Mouse (Mus musculus) limb, embryonic 11.5 days (tissue): Measurements from ENCODE around the gene Trak2. TPM values are rescaled to one million over a fixed set of nuclear protein-coding genes. Genes with fewer than 3 reads are reported as not detected.
A peak's percentile ranks its signal among the peaks of the same experiment; 100 is the strongest.
"Not testable (repeated sequence)": the region's sequence is repeated elsewhere in the genome, so short reads cannot be mapped to it uniquely, and the experiment has no call there.

Experiments used
- ATAC-seq: fragments of 200-750 bp; cut with Nextera tagmentation; 2 replicates; pipeline ENCODE4 v1.8.0; 2017; ENCODE audit warnings: low read depth; ENCODE audit not compliant: insufficient number of reproducible peaks, low FRiP score, low TSS enrichment
- DNase-seq: peaks from one replicate; pipeline ENCODE4 v3.0.0-alpha.2; 2015; ENCODE audit warnings: low spot score
- H3K27ac ChIP-seq: fragments of 300-500 bp; sonication (generic); replicated peaks from 2 replicates; pipeline ENCODE4 v1.5.1; 2014; ENCODE audit warnings: low read depth, mild to moderate bottlenecking, low read length
- H3K27me3 ChIP-seq: fragments of 300-500 bp; sonication (generic); 2 replicates; pipeline ENCODE4 v1.6.1; 2014; ENCODE audit warnings: mild to moderate bottlenecking, low read length, mixed read lengths; ENCODE audit not compliant: control insufficient read depth, insufficient read depth
- H3K36me3 ChIP-seq: fragments of 300-500 bp; sonication (generic); 2 replicates; pipeline ENCODE4 v1.6.1; 2014; ENCODE audit warnings: mild to moderate bottlenecking, low read length, moderate library complexity, mixed read lengths; ENCODE audit not compliant: control insufficient read depth, insufficient read depth
- H3K4me1 ChIP-seq: fragments of 300-500 bp; sonication (generic); 2 replicates; pipeline ENCODE4 v1.6.1; 2014; ENCODE audit warnings: low read length, mixed read lengths; ENCODE audit not compliant: control insufficient read depth, insufficient read depth
- H3K4me2 ChIP-seq: fragments of 300-500 bp; sonication (generic); 2 replicates; pipeline ENCODE4 v1.6.1; 2014; ENCODE audit warnings: low read depth, mild to moderate bottlenecking, moderate library complexity; ENCODE audit not compliant: severe bottlenecking
- H3K4me3 ChIP-seq: fragments of 300-500 bp; sonication (generic); 2 replicates; pipeline ENCODE4 v1.5.1; 2014; ENCODE audit warnings: low read depth, low read length
- H3K9ac ChIP-seq: fragments of 300-500 bp; sonication (generic); 2 replicates; pipeline ENCODE4 v1.6.1; 2014; ENCODE audit warnings: mild to moderate bottlenecking, low read length
- H3K9me3 ChIP-seq: fragments of 300-500 bp; sonication (generic); 2 replicates; pipeline ENCODE4 v1.6.1; 2016; ENCODE audit warnings: low read length; ENCODE audit not compliant: control insufficient read depth
- WGBS: fragments of 180-500 bp; shearing (Covaris S2); extraction: QIAGEN DNeasy Blood & Tissue Kit; methylation state at CpG from one replicate; pipeline ENCODE4 v1.1.7; 2014; 5-methylcytosine and 5-hydroxymethylcytosine counted together
- polyA plus RNA-seq: library from polyadenylated mRNA; unstranded; fragments of >200 nt; fragmentation: Nextera tagmentation; extraction: Ambion mirVana; gene quantifications from 2 replicates; pipeline ENCODE4 v1.2.1, GENCODE M21; 2014

Trak2 gene
- polyA plus RNA-seq, 1 experiment from 2014 or later, result 8.3 TPM

- not testable (repeated sequence) for H3K4me1 ChIP-seq, ATAC-seq
Observed at GRCm38 (mm10) chr1:58958789-58959526, 14.3 kb downstream of the Trak2 start.

GRCm38 (mm10) chr1:58957931-58958330 lies 15.3 kb downstream of the Trak2 start:
- H3K4me1 ChIP-seq, result peaks cover 7% of the 10 kb centered on the region; the same call in 1 of the 2 replicates
- H3K27me3 ChIP-seq, result no peaks in the 10 kb centered on the region
- 46% methylated on average over 2 of the region's 2 CpGs for whole genome bisulfite sequencing
- no peaks in the 10 kb centered on the region for H3K9me3 ChIP-seq
- ATAC-seq, result no peak
- H3K36me3 ChIP-seq, result no peaks in the 10 kb centered on the region
- H3K9ac ChIP-seq, result no peak overlapping the region
- no peak overlapping the region for H3K4me3 ChIP-seq
- H3K27ac ChIP-seq, result no peak overlapping the region
- DNase-seq, result no peak
- H3K4me2 ChIP-seq, result no peak overlapping the region

More at GRCm38 (mm10) chr1:58958789-58959526, 14.3 kb downstream of the Trak2 start:
- H3K9me3 ChIP-seq, H3K4me2 ChIP-seq, H3K9ac ChIP-seq, H3K4me3 ChIP-seq, H3K27me3 ChIP-seq, H3K27ac ChIP-seq, DNase-seq, H3K36me3 ChIP-seq: not testable (repeated sequence)
- 89% methylated on average over 16 of the region's 16 CpGs for whole genome bisulfite sequencing

- H3K4me1 ChIP-seq, result peaks cover 8% of the 10 kb centered on the region; the same call in 1 of the 2 replicates
- H3K9me3 ChIP-seq, result no peaks in the 10 kb centered on the region
- DNase-seq, result no peak
- 79% methylated on average over 9 of the region's 9 CpGs for WGBS
- no peaks in the 10 kb centered on the region for H3K27me3 ChIP-seq
- no peaks in the 10 kb centered on the region for H3K36me3 ChIP-seq
- H3K4me2 ChIP-seq, result no peak overlapping the region
- ATAC-seq, result no peak
- H3K27ac ChIP-seq, result no peak overlapping the region
- H3K4me3 ChIP-seq, result no peak overlapping the region
- H3K9ac ChIP-seq, result no peak overlapping the region
Observed at GRCm38 (mm10) chr1:58956229-58956628, 17.0 kb downstream of the Trak2 start.

GRCm38 (mm10) chr1:58955716-58956115 lies 17.5 kb downstream of the Trak2 start:
- WGBS, result 88% methylated on average over 3 of the region's 3 CpGs
- Histone ChIP-seq H3K9ac (no peak overlapping the region), H3K36me3 (no peaks in the 10 kb centered on the region), H3K4me2 (no peak overlapping the region), H3K27ac (no peak overlapping the region), H3K27me3 (no peaks in the 10 kb centered on the region), H3K4me1 (peaks cover 10% of the 10 kb centered on the region; the same call in 1 of the 2 replicates), H3K9me3 (no peaks in the 10 kb centered on the region), H3K4me3 (no peak overlapping the region)
- ATAC-seq (no peak), DNase-seq (no peak)

GRCm38 (mm10) chr1:58954578-58955410 lies 18.4 kb downstream of the Trak2 start:
- 87% methylated on average over 8 of the region's 8 CpGs for WGBS
- no peaks in the 10 kb centered on the region for H3K36me3 ChIP-seq
- no peak overlapping the region for H3K27ac ChIP-seq
- DNase-seq (no peak), ATAC-seq (no peak)
- H3K27me3 ChIP-seq, result no peaks in the 10 kb centered on the region
- no peak overlapping the region for H3K4me2 ChIP-seq
- H3K4me3 ChIP-seq, result no peak overlapping the region
- H3K4me1 ChIP-seq, result peaks cover 11% of the 10 kb centered on the region; the same call in 1 of the 2 replicates
- no peaks in the 10 kb centered on the region for H3K9me3 ChIP-seq
- no peak overlapping the region for H3K9ac ChIP-seq

- Histone ChIP-seq H3K27me3 (no peaks in the 10 kb centered on the region), H3K4me2 (no peak overlapping the region), H3K4me3 (no peak overlapping the region), H3K9me3 (no peaks in the 10 kb centered on the region), H3K4me1 (peaks cover 11% of the 10 kb centered on the region; the same call in 1 of the 2 replicates), H3K36me3 (no peaks in the 10 kb centered on the region), H3K9ac (no peak overlapping the region), H3K27ac (no peak overlapping the region)
- 89% methylated on average over 9 of the region's 9 CpGs for WGBS
- DNase-seq, result peak; percentile 14
- no peak for ATAC-seq
Observed at GRCm38 (mm10) chr1:58953686-58954434, 19.4 kb downstream of the Trak2 start.

- H3K27me3 ChIP-seq, result no peaks in the 10 kb centered on the region
- H3K36me3 ChIP-seq, result no peaks in the 10 kb centered on the region
- H3K9me3 ChIP-seq, result no peaks in the 10 kb centered on the region
- H3K9ac ChIP-seq, result no peak overlapping the region
- H3K4me1 ChIP-seq, result peaks cover 10% of the 10 kb centered on the region; the same call in 1 of the 2 replicates
- no peak overlapping the region for H3K4me3 ChIP-seq
- no peak overlapping the region for H3K4me2 ChIP-seq
- no peak overlapping the region for H3K27ac ChIP-seq
- ATAC-seq (no peak), DNase-seq (no peak)
- 49% methylated on average over 4 of the region's 4 CpGs for whole genome bisulfite sequencing
Observed at GRCm38 (mm10) chr1:58952997-58953396, 20.2 kb downstream of the Trak2 start.

- H3K9ac ChIP-seq, result no peak overlapping the region
- no peaks in the 10 kb centered on the region for H3K36me3 ChIP-seq
- DNase-seq (peak; percentile 20), ATAC-seq (no peak)
- H3K4me1 ChIP-seq, result peaks cover 8% of the 10 kb centered on the region; the same call in 1 of the 2 replicates
- no peak overlapping the region for H3K27ac ChIP-seq
- H3K9me3 ChIP-seq, result no peaks in the 10 kb centered on the region
- H3K4me2 ChIP-seq, result no peak overlapping the region
- WGBS, result 85% methylated on average over 5 of the region's 5 CpGs
- H3K4me3 ChIP-seq, result no peak overlapping the region
- H3K27me3 ChIP-seq, result no peaks in the 10 kb centered on the region
Observed at GRCm38 (mm10) chr1:58952526-58952925, 20.7 kb downstream of the Trak2 start.
